Mouse (Mus musculus) lung, postnatal 0 days (tissue): ENCODE results near the gene Hapln2.

Experiments used
- CTCF ChIP-seq: IDR thresholded peaks from 2 replicates; pipeline ENCODE4 v1.5.1; 2016; ENCODE audit warnings: antibody characterized with exemption, mild to moderate bottlenecking
- EP300 ChIP-seq: IDR thresholded peaks from 2 replicates; pipeline ENCODE4 v1.6.1; 2016; ENCODE audit warnings: antibody characterized with exemption, mild to moderate bottlenecking, control low read depth

DNA sequence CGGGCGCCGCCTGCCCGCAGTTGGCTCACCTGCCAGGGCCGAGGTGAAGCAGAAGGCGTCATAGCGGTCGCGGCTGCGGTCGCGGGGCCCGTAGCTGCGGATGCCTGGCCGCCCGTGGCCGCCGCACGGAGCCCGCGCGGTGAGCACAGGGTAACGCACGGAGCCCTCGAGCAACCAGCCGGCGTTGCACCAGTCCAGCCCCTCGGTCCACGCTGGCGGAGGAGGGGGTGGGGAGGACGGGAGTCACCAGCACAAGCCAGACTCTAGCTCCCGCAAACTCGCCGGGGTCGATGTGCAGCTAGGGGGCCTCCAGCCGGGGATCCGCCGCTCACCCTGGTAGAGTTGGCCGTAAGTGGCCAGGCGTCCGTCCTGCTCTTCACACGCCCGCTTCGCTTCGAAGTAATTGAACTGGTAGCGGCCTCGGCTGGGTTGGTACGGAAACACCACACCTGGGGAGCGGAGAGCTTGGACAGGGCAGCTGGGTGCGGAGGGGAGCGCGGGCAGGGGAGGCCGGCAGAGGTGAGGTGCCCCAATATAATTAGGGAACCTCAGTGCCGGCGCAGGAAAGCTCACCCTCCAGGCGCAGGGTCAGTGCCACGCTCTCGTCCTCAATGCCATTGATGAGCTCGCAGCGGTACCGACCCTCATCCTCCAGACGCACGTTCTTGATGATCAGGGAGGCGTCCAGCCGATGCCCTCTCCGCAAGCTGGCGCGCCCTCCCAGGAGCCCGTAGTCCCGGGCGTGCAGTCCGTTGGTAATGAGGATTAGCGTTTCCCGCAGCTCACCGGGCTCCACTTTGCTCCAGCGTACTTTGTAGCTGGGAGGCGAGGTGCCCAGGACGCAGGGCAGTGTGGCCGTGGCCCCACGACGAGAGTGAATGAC, 4.0 kb downstream of the Hapln2 start:
- TF ChIP-seq CTCF (peak; percentile 12), EP300 (no peak)
